Mouse (Mus musculus) small intestine, adult 2 months (tissue): ENCODE measurements around the gene Zscan21.

ENCODE experiments used
- CTCF ChIP-seq: fragments of 200-500 bp; IDR thresholded peaks from 2 replicates; pipeline ENCODE4 v1.5.1; 2012; ENCODE audit warnings: low read depth, mild to moderate bottlenecking, control low read depth, inconsistent platforms, low read length, moderate library complexity, mixed read lengths; ENCODE audit not compliant: insufficient replicate concordance, insufficient read length; ENCODE audit errors: extremely low read depth
- POLR2A ChIP-seq: fragments of 200-500 bp; IDR thresholded peaks from 2 replicates; pipeline ENCODE4 v1.6.1; 2012; ENCODE audit warnings: low read depth, mild to moderate bottlenecking, control low read depth, inconsistent platforms, low read length, moderate library complexity

DNA sequence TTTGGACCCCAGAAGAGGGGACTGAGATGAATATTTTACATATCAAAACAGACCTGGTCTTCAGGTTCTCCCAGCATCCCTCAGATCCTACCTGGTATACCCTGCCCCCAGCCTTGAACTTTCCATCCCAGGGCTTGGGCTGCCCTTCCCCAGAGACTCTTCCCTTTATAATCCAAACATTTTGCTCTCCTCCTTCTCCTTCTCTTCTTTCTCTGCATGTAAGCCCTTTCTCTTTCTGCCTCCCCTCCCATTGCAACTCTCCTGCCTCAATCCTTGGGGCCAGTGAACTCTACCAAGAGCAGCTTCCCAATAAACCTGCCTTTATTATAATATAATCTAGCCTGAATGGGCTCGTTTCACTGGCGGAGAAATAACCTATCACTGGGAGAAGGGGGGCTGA is 32.8 kb upstream of the Zscan21 start:
- TF ChIP-seq CTCF (no peak), POLR2A (no peak)
